Mouse (Mus musculus) midbrain, embryonic 10.5 days (tissue): Measurements from ENCODE around the gene Ap1b1. TPM values are rescaled to one million over a fixed set of nuclear protein-coding genes. Genes with fewer than 3 reads are reported as not detected.
A peak's percentile ranks its signal among the peaks of the same experiment; 100 is the strongest.

Experiments used
- DNase-seq: peaks from one replicate; pipeline ENCODE4 v3.0.0-alpha.2; 2017; ENCODE audit warnings: low spot score
- H3K27ac ChIP-seq: fragments of 300-500 bp; sonication (generic); replicated peaks from 2 replicates; pipeline ENCODE4 v1.5.1; 2016; ENCODE audit warnings: mild to moderate bottlenecking
- H3K27me3 ChIP-seq: fragments of 300-500 bp; sonication (generic); 2 replicates; pipeline ENCODE4 v1.6.1; 2016; ENCODE audit warnings: low read depth, mild to moderate bottlenecking; ENCODE audit not compliant: poor library complexity, severe bottlenecking
- H3K36me3 ChIP-seq: fragments of 300-500 bp; sonication (generic); 2 replicates; pipeline ENCODE4 v1.6.1; 2016; ENCODE audit warnings: mild to moderate bottlenecking, moderate library complexity
- H3K4me1 ChIP-seq: fragments of 300-500 bp; sonication (generic); 2 replicates; pipeline ENCODE4 v1.6.1; 2016
- H3K4me3 ChIP-seq: fragments of 300-500 bp; sonication (generic); 2 replicates; pipeline ENCODE4 v1.5.1; 2016; ENCODE audit warnings: mild to moderate bottlenecking, moderate library complexity
- H3K9me3 ChIP-seq: fragments of 300-500 bp; sonication (generic); replicated peaks from 2 replicates; pipeline ENCODE4 v1.6.1; 2016; ENCODE audit warnings: mild to moderate bottlenecking
- WGBS: fragments of 180-500 bp; shearing (Covaris S2); methylation state at CpG from one replicate; pipeline ENCODE4 v1.1.7; 2016; 5-methylcytosine and 5-hydroxymethylcytosine counted together
- polyA plus RNA-seq: library from polyadenylated mRNA; unstranded; fragments of >200 nt; fragmentation: Nextera tagmentation; extraction: Ambion mirVana; gene quantifications from 2 replicates; pipeline ENCODE4 v1.2.1, GENCODE M21; 2016

Gene Ap1b1
- polyA plus RNA-seq, 1 experiment from 2014 or later = 62.2 TPM

GRCm38 (mm10) chr11:4967549-4967948 lies 19.1 kb upstream of the Ap1b1 start:
- H3K36me3 ChIP-seq = no peaks in the 10 kb centered on the region
- no peak overlapping the region for H3K27ac ChIP-seq
- H3K9me3 ChIP-seq = no peaks in the 10 kb centered on the region
- H3K4me3 ChIP-seq = no peak overlapping the region
- no peak for DNase-seq
- 0 out of 2 replicates have a peak, but pooled peaks cover 9% of the 10 kb centered on the region for H3K4me1 ChIP-seq
- WGBS = 61% methylated on average over 2 of the region's 2 CpGs
- H3K27me3 ChIP-seq = no peaks in the 10 kb centered on the region

GRCm38 (mm10) chr11:4968376-4968775 lies 18.2 kb upstream of the Ap1b1 start:
- DNase-seq = no peak
- Histone ChIP-seq H3K27me3 (no peaks in the 10 kb centered on the region), H3K4me1 (0 out of 2 replicates have a peak, but pooled peaks cover 9% of the 10 kb centered on the region), H3K36me3 (no peaks in the 10 kb centered on the region), H3K9me3 (no peaks in the 10 kb centered on the region), H3K4me3 (no peak overlapping the region), H3K27ac (no peak overlapping the region)
- WGBS = 80% methylated on average over 10 of the region's 10 CpGs

- H3K4me1 ChIP-seq = peaks cover 4% of the 10 kb centered on the region; the same call in 1 of the 2 replicates
- H3K27me3 ChIP-seq = peaks cover 14% of the 10 kb centered on the region; the same call in 1 of the 2 replicates
- DNase-seq = peak; percentile 53
- no peak overlapping the region for H3K4me3 ChIP-seq
- no peak overlapping the region for H3K27ac ChIP-seq
- 64% methylated on average over 13 of the region's 13 CpGs for WGBS
- H3K9me3 ChIP-seq = no peaks in the 10 kb centered on the region
- no peaks in the 10 kb centered on the region for H3K36me3 ChIP-seq
Measured at GRCm38 (mm10) chr11:4972967-4973870, 13.4 kb upstream of the Ap1b1 start.

GRCm38 (mm10) chr11:4973871-4974256 lies 12.8 kb upstream of the Ap1b1 start:
- Histone ChIP-seq H3K27ac (no peak overlapping the region), H3K9me3 (no peaks in the 10 kb centered on the region), H3K36me3 (no peaks in the 10 kb centered on the region), H3K27me3 (peaks cover 14% of the 10 kb centered on the region; the same call in 1 of the 2 replicates), H3K4me1 (peaks cover 4% of the 10 kb centered on the region; the same call in 1 of the 2 replicates), H3K4me3 (no peak overlapping the region)
- 92% methylated on average over 2 of the region's 2 CpGs for WGBS
- DNase-seq = no peak

- Histone ChIP-seq H3K4me1 (peaks cover 4% of the 10 kb centered on the region; the same call in 1 of the 2 replicates), H3K9me3 (no peaks in the 10 kb centered on the region), H3K27ac (no peak overlapping the region), H3K4me3 (no peak overlapping the region), H3K27me3 (peaks cover 14% of the 10 kb centered on the region; the same call in 1 of the 2 replicates), H3K36me3 (no peaks in the 10 kb centered on the region)
- 83% methylated on average over 11 of the region's 11 CpGs for WGBS
- no peak for DNase-seq
Measured at GRCm38 (mm10) chr11:4974376-4975122, 12.1 kb upstream of the Ap1b1 start.

- H3K4me3 ChIP-seq = peak overlapping the region; percentile 30
- no peak overlapping the region for H3K27ac ChIP-seq
- WGBS = 5% methylated on average over 14 of the region's 14 CpGs
- H3K9me3 ChIP-seq = no peaks in the 10 kb centered on the region
- no peaks in the 10 kb centered on the region for H3K36me3 ChIP-seq
- H3K4me1 ChIP-seq = peaks cover 8% of the 10 kb centered on the region; the same call in 1 of the 2 replicates
- H3K27me3 ChIP-seq = peaks cover 14% of the 10 kb centered on the region; the same call in 1 of the 2 replicates
- peak; percentile 64 for DNase-seq
Measured at GRCm38 (mm10) chr11:4975623-4976022, 11.0 kb upstream of the Ap1b1 start.

GRCm38 (mm10) chr11:4983010-4983409 lies 3.6 kb upstream of the Ap1b1 start:
- Histone ChIP-seq H3K9me3 (no peaks in the 10 kb centered on the region), H3K27ac (no peak overlapping the region), H3K4me3 (no peak overlapping the region), H3K27me3 (no peaks in the 10 kb centered on the region), H3K36me3 (no peaks in the 10 kb centered on the region), H3K4me1 (peaks cover 29% of the 10 kb centered on the region)
- WGBS = 87% methylated on average over 3 of the region's 3 CpGs
- no peak for DNase-seq

- 61% methylated on average over 2 of the region's 2 CpGs for WGBS
- DNase-seq = no peak
- no peak overlapping the region for H3K4me3 ChIP-seq
Measured at GRCm38 (mm10) chr11:4983538-4983937, 3.1 kb upstream of the Ap1b1 start.

GRCm38 (mm10) chr11:4984249-4984648 lies 2.4 kb upstream of the Ap1b1 start:
- DNase-seq = no peak
- Histone ChIP-seq H3K27me3 (no peaks in the 10 kb centered on the region), H3K36me3 (peaks cover 7% of the 10 kb centered on the region; the same call in 1 of the 2 replicates), H3K4me3 (peak overlapping the region; percentile 36), H3K27ac (peak overlapping the region; percentile 64; the same call in 1 of the 2 replicates), H3K9me3 (no peaks in the 10 kb centered on the region), H3K4me1 (peaks cover 29% of the 10 kb centered on the region)
- 2% methylated on average over 5 of the region's 5 CpGs for WGBS

More at GRCm38 (mm10) chr11:4983538-4983937, 3.1 kb upstream of the Ap1b1 start:
- no peaks in the 10 kb centered on the region for H3K27me3 ChIP-seq
- peaks cover 29% of the 10 kb centered on the region for H3K4me1 ChIP-seq
- 0 out of 2 replicates have a peak, but pooled peaks cover under 1% of the 10 kb centered on the region for H3K36me3 ChIP-seq
- no peaks in the 10 kb centered on the region for H3K9me3 ChIP-seq
- H3K27ac ChIP-seq = no peak overlapping the region

- Histone ChIP-seq H3K27me3 (no peaks in the 10 kb centered on the region), H3K4me3 (no peak overlapping the region), H3K9me3 (no peaks in the 10 kb centered on the region), H3K27ac (no peak overlapping the region), H3K4me1 (peaks cover 29% of the 10 kb centered on the region), H3K36me3 (peaks cover 10% of the 10 kb centered on the region)
- WGBS = 80% methylated on average over 3 of the region's 3 CpGs
- DNase-seq = no peak
Measured at GRCm38 (mm10) chr11:4984799-4985198, 1.8 kb upstream of the Ap1b1 start.

GRCm38 (mm10) chr11:4987487-4987852 lies 846 bp downstream of the Ap1b1 start:
- no peak for DNase-seq
- WGBS = 67% methylated on average over 11 of the region's 11 CpGs
- peaks cover 22% of the 10 kb centered on the region for H3K4me1 ChIP-seq
- peak overlapping the region; percentile 86 for H3K4me3 ChIP-seq
- H3K9me3 ChIP-seq = no peaks in the 10 kb centered on the region
- H3K36me3 ChIP-seq = peaks cover 23% of the 10 kb centered on the region
- peak overlapping the region; percentile 85 for H3K27ac ChIP-seq
- no peaks in the 10 kb centered on the region for H3K27me3 ChIP-seq

- WGBS = 86% methylated on average over 3 of the region's 3 CpGs
- Histone ChIP-seq H3K4me1 (peaks cover 17% of the 10 kb centered on the region), H3K27me3 (no peaks in the 10 kb centered on the region), H3K9me3 (no peaks in the 10 kb centered on the region), H3K4me3 (no peak overlapping the region), H3K36me3 (peaks cover 23% of the 10 kb centered on the region), H3K27ac (no peak overlapping the region)
- DNase-seq = no peak
Measured at GRCm38 (mm10) chr11:4989187-4989586, 2.6 kb downstream of the Ap1b1 start.
